Mouse (Mus musculus): ENCODE measurements around the gene 2610318N02Rik.
A peak's percentile ranks its signal among the peaks of the same experiment; 100 is the strongest.
"Not testable (repeated sequence)": the region's sequence is repeated elsewhere in the genome, so short reads cannot be mapped to it uniquely, and the experiment has no call there.

2610318N02Rik gene

GRCm38 (mm10) chr16:17124871-17125520 is at the start of gene 2610318N02Rik:
Gene 2610318N02Rik (minus strand): TSS chr16:17125167.
- peak; percentile 96 for DNase-seq

GRCm38 (mm10) chr16:17168049-17168448 is 43.1 kb upstream of the 2610318N02Rik start:
- DNase-seq, result no peak

GRCm38 (mm10) chr16:17167179-17167578 is 42.2 kb upstream of the 2610318N02Rik start:
- DNase-seq, result no peak

- DNase-seq, result not testable (repeated sequence)
Observed at GRCm38 (mm10) chr16:17165478-17165877, 40.5 kb upstream of the 2610318N02Rik start.

GRCm38 (mm10) chr16:17154346-17154745 is 29.4 kb upstream of the 2610318N02Rik start:
- no peak for DNase-seq

GRCm38 (mm10) chr16:17151874-17152273 is 26.9 kb upstream of the 2610318N02Rik start:
- no peak for DNase-seq

- no peak for DNase-seq
Observed at GRCm38 (mm10) chr16:17150520-17151258, 25.7 kb upstream of the 2610318N02Rik start.

GRCm38 (mm10) chr16:17148084-17148483 is 23.1 kb upstream of the 2610318N02Rik start:
- DNase-seq, result peak; percentile 74

- peak; percentile 34 for DNase-seq
Observed at GRCm38 (mm10) chr16:17147391-17147929, 22.5 kb upstream of the 2610318N02Rik start.

- peak; percentile 95 for DNase-seq
Observed at GRCm38 (mm10) chr16:17146772-17147235, 21.8 kb upstream of the 2610318N02Rik start, which contains the start of gene Ccdc116. Gene Ccdc116 (minus strand): TSS chr16:17147229.

- DNase-seq, result peak; percentile 61
Observed at GRCm38 (mm10) chr16:17144339-17144738, 19.4 kb upstream of the 2610318N02Rik start, which contains the start of gene Ydjc. Gene Ydjc (plus strand): TSS chr16:17144621.

- no peak for DNase-seq
Observed at GRCm38 (mm10) chr16:17137355-17137754, 12.4 kb upstream of the 2610318N02Rik start.

GRCm38 (mm10) chr16:17132906-17133200 is 7.9 kb upstream of the 2610318N02Rik start:
- DNase-seq, result peak; percentile 36

- peak; percentile 99 for DNase-seq
Observed at GRCm38 (mm10) chr16:17132089-17132905, 7.3 kb upstream of the 2610318N02Rik start, which contains the start of gene Sdf2l1. Gene Sdf2l1 (minus strand): TSS chr16:17132383.

GRCm38 (mm10) chr16:17131191-17132088 is 6.5 kb upstream of the 2610318N02Rik start:
- peak; percentile 48 for DNase-seq

GRCm38 (mm10) chr16:17127292-17127691 is 2.3 kb upstream of the 2610318N02Rik start:
- peak; percentile 54 for DNase-seq

GRCm38 (mm10) chr16:17124119-17124870 is 672 bp downstream of the 2610318N02Rik start:
- DNase-seq, result peak; percentile 91

GRCm38 (mm10) chr16:17121569-17121968 is 3.4 kb downstream of the 2610318N02Rik start:
- DNase-seq, result peak; percentile 16

GRCm38 (mm10) chr16:17117309-17117799 is 7.6 kb downstream of the 2610318N02Rik start:
- DNase-seq, result no peak
